Mouse (Mus musculus) heart, adult 2 months (tissue): ENCODE measurements around the gene Ascc1. TPM values are rescaled to one million over a fixed set of nuclear protein-coding genes. Genes with fewer than 3 reads are reported as not detected.
"Not testable (repeated sequence)": the region's sequence is repeated elsewhere in the genome, so short reads cannot be mapped to it uniquely, and the experiment has no call there.

Source experiments
- DNase-seq, 2 experiments: peaks; one replicate each; pipeline ENCODE4 v3.0.0; 2021
- H3K27ac ChIP-seq: fragments of 200-600 bp; 2 replicates; pipeline ENCODE4 v1.8.1; 2022
- H3K27me3 ChIP-seq: fragments of 200-500 bp; 2 replicates; pipeline ENCODE4 v1.6.1; 2012; ENCODE audit warnings: mild to moderate bottlenecking, low read length, inconsistent platforms, mixed read lengths; ENCODE audit not compliant: control insufficient read depth, insufficient read depth
- H3K36me3 ChIP-seq: fragments of 200-500 bp; 2 replicates; pipeline ENCODE4 v1.6.1; 2012; ENCODE audit warnings: low read length, inconsistent platforms; ENCODE audit not compliant: control insufficient read depth, insufficient read depth
- H3K4me1 ChIP-seq: fragments of 200-500 bp; 2 replicates; pipeline ENCODE4 v1.6.1; 2011; ENCODE audit warnings: low read length; ENCODE audit not compliant: control insufficient read depth, insufficient read depth
- H3K4me3 ChIP-seq: fragments of 200-600 bp; 2 replicates; pipeline ENCODE4 v1.8.1; 2022
- H3K79me2 ChIP-seq: fragments of 200-500 bp; replicated peaks from 2 replicates; pipeline ENCODE4 v1.6.1; 2012; ENCODE audit warnings: mild to moderate bottlenecking, inconsistent platforms, low read length, moderate library complexity, mixed read lengths; ENCODE audit not compliant: control insufficient read depth, insufficient read depth
- H3K9ac ChIP-seq: fragments of 200-500 bp; 2 replicates; pipeline ENCODE4 v1.6.1; 2012; ENCODE audit warnings: low read depth, mild to moderate bottlenecking, control low read depth, inconsistent platforms, low read length, mixed read lengths
- CTCF ChIP-seq: fragments of 200-600 bp; IDR thresholded peaks from 2 replicates; pipeline ENCODE4 v1.8.1; 2022; ENCODE audit warnings: antibody characterized with exemption, mild to moderate bottlenecking, moderate library complexity
- EP300 ChIP-seq: fragments of 200-500 bp; IDR thresholded peaks from 2 replicates; pipeline ENCODE4 v1.6.1; 2011; ENCODE audit warnings: low read depth, low read length, control low read depth; ENCODE audit not compliant: insufficient read depth
- POLR2A ChIP-seq: fragments of 200-500 bp; IDR thresholded peaks from 2 replicates; pipeline ENCODE4 v1.6.1; 2011; ENCODE audit warnings: mild to moderate bottlenecking, low read depth, low read length, control low read depth; ENCODE audit not compliant: insufficient read depth
- WGBS: fragments of 180-500 bp; shearing (Covaris S2); methylation state at CpG from one replicate; pipeline ENCODE4 v1.1.7; 2018; 5-methylcytosine and 5-hydroxymethylcytosine counted together
- intact Hi-C: fragments of 180-260 bp; cut with DNase I; formaldehyde crosslinking; loops from one replicate; pipeline ENCODE4 v1.15.1; 2025
- polyA plus RNA-seq: library from polyadenylated mRNA; depleted of rRNA; stranded (reverse); fragments of >200 nt; gene quantifications from 2 replicates; pipeline ENCODE4 v1.2.3, GENCODE M21; 2012
- total RNA-seq, 2 experiments: library from RNA; stranded (reverse); gene quantifications; 2 replicates each; pipeline ENCODE4 v1.2.3; 2021

Ascc1 gene
- total and polyA plus RNA-seq, 3 experiments, result 20.5 to 24.1 (median 22.5) TPM

DNA sequence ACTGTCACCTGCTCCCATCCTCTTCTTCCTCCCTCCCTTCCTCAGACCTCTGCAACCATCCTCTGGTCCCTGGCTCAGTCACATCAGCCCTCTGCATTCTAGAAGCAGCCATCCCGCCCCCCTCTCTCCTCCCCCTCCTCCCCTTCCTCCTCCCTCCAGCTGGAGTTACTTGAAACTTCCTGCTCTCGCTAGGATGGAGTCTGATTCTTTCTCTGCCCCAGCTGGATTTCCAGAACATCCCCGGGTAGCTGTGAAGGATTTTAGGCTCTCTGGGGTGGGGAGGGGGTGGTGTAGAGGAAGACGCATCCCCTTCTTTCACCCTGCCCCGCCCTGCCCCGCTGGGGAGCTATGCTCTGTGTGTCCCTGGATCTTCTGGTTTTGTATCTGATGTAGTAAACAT, 130.9 kb downstream of the Ascc1 start:
- TF ChIP-seq CTCF (no peak), EP300 (no peak), POLR2A (no peak)
- Histone ChIP-seq H3K27ac (no peak overlapping the region), H3K27me3 (no peaks in the 10 kb centered on the region), H3K4me1 (no peaks in the 10 kb centered on the region; the same call in 1 of the 2 replicates), H3K36me3 (no peaks in the 10 kb centered on the region), H3K4me3 (no peak overlapping the region), H3K9ac (no peak overlapping the region), H3K79me2 (no peaks in the 10 kb centered on the region)
- WGBS, result 33% methylated on average over 6 of the region's 6 CpGs
- intact Hi-C loops, result no loop called here
- no peak for DNase-seq

DNA sequence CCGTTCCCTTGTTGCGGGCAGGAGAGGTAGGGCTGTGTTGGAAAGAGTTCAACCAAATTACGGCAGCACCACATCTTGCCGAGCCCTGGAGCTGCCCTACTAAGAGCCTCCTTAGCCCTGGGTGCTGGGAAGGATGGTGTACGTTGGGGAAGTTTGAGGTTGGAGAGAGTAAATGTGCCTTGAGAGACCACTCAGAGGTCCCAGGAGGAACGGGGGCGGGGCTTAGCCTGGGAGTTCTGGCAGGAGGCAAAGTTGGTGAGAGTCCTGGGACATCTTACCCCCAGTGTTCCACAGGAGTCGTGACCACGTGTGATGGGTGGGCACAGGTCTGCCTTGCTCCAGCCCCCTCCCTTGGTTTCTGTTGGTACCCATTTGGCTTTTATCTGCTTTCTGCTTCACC, 131.6 kb downstream of the Ascc1 start:
- DNase-seq, result no peak
- no peak overlapping the region for H3K9ac ChIP-seq
- H3K27me3 ChIP-seq, result no peaks in the 10 kb centered on the region
- no peaks in the 10 kb centered on the region; the same call in 1 of the 2 replicates for H3K4me1 ChIP-seq
- no peak overlapping the region for H3K4me3 ChIP-seq
- no peaks in the 10 kb centered on the region for H3K79me2 ChIP-seq
- intact Hi-C loops, result no loop called here
- TF ChIP-seq CTCF (no peak), EP300 (no peak), POLR2A (no peak)
- WGBS, result 51% methylated on average over 9 of the region's 9 CpGs
- no peak overlapping the region for H3K27ac ChIP-seq
- no peaks in the 10 kb centered on the region for H3K36me3 ChIP-seq

DNA sequence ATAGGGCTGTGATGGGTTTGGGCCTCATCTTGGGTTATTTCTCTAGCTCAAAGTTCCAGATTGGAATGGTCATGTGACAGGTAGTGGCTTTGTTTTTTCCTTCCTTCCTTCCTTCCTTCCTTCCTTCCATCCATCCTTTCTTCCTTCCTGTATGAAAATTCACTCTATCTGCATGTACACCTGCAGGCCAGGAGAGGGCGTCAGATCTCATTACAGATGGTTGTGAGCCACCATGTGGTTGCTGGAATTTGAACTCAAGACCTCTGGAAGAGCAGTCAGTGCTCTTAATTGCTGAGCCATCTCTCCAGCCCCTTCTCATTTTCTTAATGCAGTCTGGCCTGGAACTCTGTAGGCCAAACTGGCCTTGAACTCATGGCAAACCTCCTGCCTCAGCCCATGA, 133.4 kb downstream of the Ascc1 start:
- WGBS, result 43% methylated on average over 1 of the region's 1 CpGs
- H3K4me1 ChIP-seq, DNase-seq, H3K4me3 ChIP-seq, intact Hi-C loops, H3K9ac ChIP-seq, H3K27me3 ChIP-seq, H3K27ac ChIP-seq, H3K36me3 ChIP-seq, H3K79me2 ChIP-seq: not testable (repeated sequence)

DNA sequence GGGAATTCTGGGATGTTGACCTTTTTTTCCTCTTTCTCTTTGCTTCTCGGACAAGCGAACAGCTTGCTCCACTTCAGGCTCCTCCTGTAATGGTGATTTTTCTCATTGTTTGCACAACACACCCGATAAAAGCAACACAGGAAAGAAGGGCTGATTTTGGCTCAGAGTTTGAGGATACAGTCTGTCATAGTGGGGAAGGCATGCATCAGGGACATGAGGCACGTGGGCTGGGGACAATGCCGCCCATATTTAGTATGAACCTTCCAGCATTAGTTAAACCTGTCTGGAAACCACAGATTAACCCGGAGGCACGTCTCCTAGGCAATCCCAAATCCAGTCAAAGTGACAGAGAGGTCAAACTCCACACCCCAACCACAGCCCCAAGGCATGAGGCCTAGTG, 134.3 kb downstream of the Ascc1 start:
- Histone ChIP-seq H3K9ac (no peak overlapping the region), H3K4me1 (no peaks in the 10 kb centered on the region; the same call in 1 of the 2 replicates), H3K27me3 (no peaks in the 10 kb centered on the region), H3K4me3 (no peak overlapping the region), H3K79me2 (no peaks in the 10 kb centered on the region), H3K36me3 (no peaks in the 10 kb centered on the region), H3K27ac (no peak overlapping the region)
- TF ChIP-seq POLR2A (no peak), EP300 (no peak), CTCF (no peak)
- intact Hi-C loops, result no loop called here
- 57% methylated on average over 7 of the region's 7 CpGs for WGBS
- no peak for DNase-seq

DNA sequence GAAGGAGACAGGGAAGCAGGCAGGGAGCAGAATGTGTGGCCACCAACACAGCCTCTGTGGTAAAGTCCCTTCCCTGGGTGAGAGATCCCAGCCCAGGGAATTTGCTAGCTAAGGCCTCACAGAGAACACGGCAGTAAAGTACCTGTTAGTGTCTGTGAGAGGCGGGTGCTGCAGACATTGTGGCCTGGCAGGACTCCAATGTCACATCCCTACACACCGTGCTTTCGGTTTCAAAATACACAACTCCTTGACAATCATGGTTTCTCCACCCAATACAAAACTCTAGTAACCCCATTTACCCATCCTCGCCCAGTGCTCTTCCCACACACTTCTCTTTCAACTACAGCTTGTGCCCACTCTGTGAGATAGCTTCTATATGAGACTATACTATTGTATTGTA, 136.1 kb downstream of the Ascc1 start:
- Histone ChIP-seq H3K27ac (no peak overlapping the region), H3K27me3 (no peaks in the 10 kb centered on the region), H3K4me1 (no peaks in the 10 kb centered on the region; the same call in 1 of the 2 replicates), H3K4me3 (no peak overlapping the region), H3K9ac (no peak overlapping the region), H3K36me3 (no peaks in the 10 kb centered on the region), H3K79me2 (no peaks in the 10 kb centered on the region)
- no peak for TF ChIP-seq CTCF
- intact Hi-C loops, result no loop called here
- no peak for DNase-seq
- 78% methylated on average over 5 of the region's 5 CpGs for WGBS

DNA sequence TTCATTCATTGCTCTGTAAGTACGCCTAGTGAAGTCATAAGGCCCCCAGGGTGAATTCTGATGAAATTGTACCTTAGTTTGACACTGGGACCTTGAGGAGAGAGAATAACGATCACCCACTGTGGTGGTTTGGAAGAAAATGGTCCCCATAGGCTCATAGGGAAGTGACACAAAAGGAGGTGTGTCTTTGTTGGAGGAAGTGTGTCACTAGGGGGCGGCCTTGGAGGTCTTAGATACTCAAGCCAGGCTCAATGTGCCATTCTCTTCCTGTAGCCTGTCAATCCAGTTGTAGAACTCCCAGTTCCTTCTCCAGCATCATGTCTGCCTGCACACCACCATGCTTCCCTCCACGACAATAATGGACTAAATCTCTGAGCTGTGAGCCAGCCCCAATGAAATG, 138.1 kb downstream of the Ascc1 start:
- no peaks in the 10 kb centered on the region for H3K36me3 ChIP-seq
- H3K9ac ChIP-seq, result no peak overlapping the region
- H3K27ac ChIP-seq, result no peak overlapping the region
- H3K79me2 ChIP-seq, result no peaks in the 10 kb centered on the region
- H3K4me3 ChIP-seq, result no peak overlapping the region
- no peak for DNase-seq
- H3K4me1 ChIP-seq, result no peaks in the 10 kb centered on the region; the same call in 1 of the 2 replicates
- intact Hi-C loops, result no loop called here
- WGBS, result 92% methylated on average over 4 of the region's 4 CpGs
- TF ChIP-seq POLR2A (no peak), EP300 (no peak), CTCF (no peak)
- H3K27me3 ChIP-seq, result no peaks in the 10 kb centered on the region

GRCm38 (mm10) chr10:60141656-60142160, 139.1 kb downstream of the Ascc1 start:
- DNase-seq, result no peak
- Histone ChIP-seq H3K36me3 (no peaks in the 10 kb centered on the region), H3K79me2 (no peaks in the 10 kb centered on the region), H3K9ac (no peak overlapping the region), H3K27me3 (no peaks in the 10 kb centered on the region), H3K4me1 (no peaks in the 10 kb centered on the region), H3K4me3 (no peak overlapping the region), H3K27ac (no peak overlapping the region)
- intact Hi-C loops, result no loop called here
- TF ChIP-seq EP300 (no peak), CTCF (no peak), POLR2A (no peak)
- WGBS, result 95% methylated on average over 3 of the region's 3 CpGs

DNA sequence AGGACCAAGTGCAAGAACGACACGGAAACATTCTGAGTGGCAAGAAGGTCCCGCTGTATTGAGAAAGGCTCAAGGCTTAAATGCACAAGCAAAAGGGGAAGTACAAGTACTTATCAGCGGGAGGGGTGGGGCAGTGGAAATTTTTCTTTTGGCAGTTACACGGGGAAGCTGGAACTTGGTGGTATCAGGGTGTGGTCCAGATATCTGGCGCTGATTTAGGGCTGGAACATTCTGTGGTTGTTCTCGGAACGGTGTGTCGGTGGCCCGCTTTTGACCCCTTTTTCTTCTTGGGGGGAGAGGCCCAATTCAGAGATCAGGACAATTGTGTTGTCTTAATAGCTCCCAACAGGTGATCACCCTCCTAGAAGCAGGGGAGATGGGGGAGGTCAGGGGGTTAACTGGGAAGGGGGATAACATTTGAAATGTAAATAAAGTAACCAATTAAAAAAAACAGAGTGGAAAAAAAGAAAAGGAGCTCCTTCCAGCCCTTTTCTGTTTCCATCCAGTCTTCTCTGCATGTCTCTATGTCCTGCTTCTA, 145.0 kb downstream of the Ascc1 start:
- WGBS, result 40% methylated on average over 10 of the region's 10 CpGs
- not testable (repeated sequence) for H3K4me3 ChIP-seq, H3K79me2 ChIP-seq, H3K27me3 ChIP-seq, H3K9ac ChIP-seq, H3K36me3 ChIP-seq, H3K4me1 ChIP-seq, H3K27ac ChIP-seq
- intact Hi-C loops, result loop anchor here (2.0 to 5.0 kb wide), 3 partner anchors 45 to 255 kb away; no protein-coding TSS in a partner anchor
- peak in 1 of 2 experiments; percentile 28 for DNase-seq
